Mouse (Mus musculus) cerebral cortex, adult 2 months (tissue): ENCODE data around the gene Krtap19-4.

ENCODE experiments used
- WGBS: fragments of 180-500 bp; shearing (Covaris S2); methylation state at CpG from one replicate; pipeline ENCODE4 v1.1.7; 2018; 5-methylcytosine and 5-hydroxymethylcytosine counted together

Krtap19-4 gene

GRCm38 (mm10) chr16:88884989-88885388, at the start of gene Krtap19-4:
Krtap19-4 (minus strand) TSS chr16:88885089.
- 84% methylated on average over 5 of the region's 5 CpGs for WGBS

GRCm38 (mm10) chr16:88932165-88932564, 47.3 kb upstream of the Krtap19-4 start, which contains the start of gene Krtap19-9b:
Krtap19-9b (minus strand) TSS chr16:88932265.
- 90% methylated on average over 3 of the region's 3 CpGs for WGBS

- 95% methylated on average over 6 of the region's 6 CpGs for WGBS
Observed at GRCm38 (mm10) chr16:88896357-88896756, 11.5 kb upstream of the Krtap19-4 start, which contains the start of gene Krtap19-5. Krtap19-5 (minus strand) TSS chr16:88896457.

GRCm38 (mm10) chr16:88886870-88887269, 2.0 kb upstream of the Krtap19-4 start:
- 54% methylated on average over 6 of the region's 6 CpGs for WGBS

GRCm38 (mm10) chr16:88877938-88878337, 7.0 kb downstream of the Krtap19-4 start, which contains the start of gene Krtap19-3:
Krtap19-3 (minus strand) TSS chr16:88878038.
- WGBS: 89% methylated on average over 2 of the region's 2 CpGs

- WGBS: 96% methylated on average over 3 of the region's 3 CpGs
Observed at GRCm38 (mm10) chr16:88874169-88874568, 10.7 kb downstream of the Krtap19-4 start, which contains the start of gene Krtap19-2. Krtap19-2 (minus strand) TSS chr16:88874269.

GRCm38 (mm10) chr16:88869311-88869710, 15.6 kb downstream of the Krtap19-4 start, which contains the start of gene Krtap19-1:
Krtap19-1 (minus strand) TSS chr16:88869411.
- 88% methylated on average over 6 of the region's 6 CpGs for WGBS

- 92% methylated on average over 4 of the region's 4 CpGs for WGBS
Observed at GRCm38 (mm10) chr16:88864887-88865407, 19.9 kb downstream of the Krtap19-4 start.

GRCm38 (mm10) chr16:88851450-88851849, 33.4 kb downstream of the Krtap19-4 start:
- WGBS: 24% methylated on average over 5 of the region's 5 CpGs

GRCm38 (mm10) chr16:88848558-88848957, 36.3 kb downstream of the Krtap19-4 start:
- 88% methylated on average over 4 of the region's 4 CpGs for WGBS

- WGBS: 98% methylated on average over 1 of the region's 1 CpGs
Observed at GRCm38 (mm10) chr16:88847363-88847762, 37.5 kb downstream of the Krtap19-4 start.
